Mouse (Mus musculus): ENCODE results near the gene Abca15. TPM values are rescaled to one million over a fixed set of nuclear protein-coding genes. Genes with fewer than 3 reads are reported as not detected.

The Abca15 gene
- not detected for total RNA-seq (2023)

DNA sequence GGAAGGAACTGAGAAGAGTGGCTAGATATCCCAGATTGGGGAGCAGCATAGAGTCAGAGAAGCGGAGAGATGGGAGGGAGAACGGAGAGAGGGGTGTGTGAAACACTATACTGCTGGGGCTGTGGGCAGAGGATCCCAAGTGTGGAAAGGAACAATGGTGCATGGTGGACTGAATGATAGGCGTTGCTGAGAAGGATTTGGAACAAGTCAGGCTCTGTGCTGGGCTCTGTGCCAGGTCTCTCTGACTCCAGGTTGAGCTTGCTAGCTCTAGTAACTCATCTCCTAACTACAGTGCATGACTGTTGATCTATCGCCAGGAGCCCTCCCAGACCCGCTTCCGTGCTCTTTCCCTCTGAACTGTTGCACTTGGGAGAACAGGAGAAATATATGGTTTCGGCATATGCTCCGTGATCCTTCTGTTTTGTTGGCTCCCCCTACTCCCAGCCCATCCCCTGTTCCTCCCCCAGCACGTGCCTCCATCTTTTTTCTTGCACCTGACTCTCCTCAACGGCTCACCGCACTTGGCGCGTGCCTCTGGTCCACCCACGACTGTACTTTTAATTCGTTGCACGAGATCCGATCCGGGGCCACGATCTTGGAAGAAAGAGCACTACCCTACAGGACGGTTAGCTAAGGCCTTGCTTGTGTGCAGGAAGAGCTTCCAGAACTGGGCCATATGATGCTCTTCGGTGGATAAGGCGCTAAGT, at the start of gene Abca15:
Gene Abca15 (plus strand): TSS at position 584 of the 707 bp plus-strand sequence.

DNA sequence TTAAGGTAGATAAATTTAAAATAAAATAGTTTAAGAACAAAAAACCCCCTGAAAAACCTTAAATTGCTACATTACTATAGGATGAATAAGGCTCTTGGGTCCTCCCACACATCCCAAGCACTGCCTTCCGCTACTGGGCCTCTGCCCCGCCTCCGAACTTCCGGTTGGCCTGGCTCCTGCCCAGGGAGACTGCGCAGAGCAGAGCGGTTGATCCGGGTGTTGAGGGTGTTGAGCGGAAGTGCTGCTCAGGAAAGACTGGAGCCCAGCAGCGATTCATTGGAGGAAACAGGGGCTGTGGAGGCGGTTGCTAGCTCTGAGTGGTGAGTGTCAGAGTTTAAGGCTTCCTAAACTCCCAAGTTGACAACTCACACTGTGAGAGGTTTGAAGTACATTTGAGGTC, 81.0 kb downstream of the Abca15 start, which contains the start of gene Abca16:
Gene Abca16 (plus strand): TSS at position 201 of the 400 bp plus-strand sequence.

Other genes starting within 250 kb of the Abca15 start
- not detected for gene Dnah3, start 233.4 kb upstream of the Abca15 start, total RNA-seq (2023)
- gene Tmem159, start 226.3 kb upstream of the Abca15 start, total RNA-seq (2023) = 1 to 10 TPM; 8.9 to 9.0 TPM
- gene Zp2, start 183.4 kb upstream of the Abca15 start, total RNA-seq (2023) = not detected
- under 1 TPM in 1 of 2 experiments, not detected in 1; 0.09 TPM for gene Anks4b, start 154.8 kb upstream of the Abca15 start, total RNA-seq (2023)
- gene Crym, start 126.6 kb upstream of the Abca15 start, total RNA-seq (2023) = not detected
- not detected for gene Abca14, start 124.7 kb upstream of the Abca15 start, total RNA-seq (2023)
- not detected for gene Abca16, start 81.0 kb downstream of the Abca15 start, total RNA-seq (2023)

Measured in neutrophil, adult 83 days (primary cell).